Mouse (Mus musculus) neural tube, embryonic 11.5 days (tissue): ENCODE data around the gene R3hdm4. TPM values are rescaled to one million over a fixed set of nuclear protein-coding genes. Genes with fewer than 3 reads are reported as not detected.

Source experiments
- ATAC-seq: fragments of 200-750 bp; cut with Nextera tagmentation; 2 replicates; pipeline ENCODE4 v1.8.0; 2017; ENCODE audit warnings: moderate number of reproducible peaks, mild to moderate bottlenecking, moderate TSS enrichment, moderate library complexity; ENCODE audit not compliant: insufficient read depth, low FRiP score, low TSS enrichment
- DNase-seq: peaks from one replicate; pipeline ENCODE4 v3.0.0-alpha.2; 2015; ENCODE audit warnings: low spot score
- H3K27ac ChIP-seq: fragments of 300-500 bp; sonication (generic); 2 replicates; pipeline ENCODE4 v1.5.1; 2014; ENCODE audit warnings: low read depth, mild to moderate bottlenecking, low read length
- H3K27me3 ChIP-seq: fragments of 300-500 bp; sonication (generic); 2 replicates; pipeline ENCODE4 v1.6.1; 2014; ENCODE audit warnings: mild to moderate bottlenecking, low read length, mixed read lengths; ENCODE audit not compliant: control insufficient read depth, insufficient read depth
- H3K36me3 ChIP-seq: fragments of 300-500 bp; sonication (generic); 2 replicates; pipeline ENCODE4 v1.6.1; 2014; ENCODE audit warnings: mild to moderate bottlenecking, low read length, moderate library complexity, mixed read lengths; ENCODE audit not compliant: control insufficient read depth, insufficient read depth
- H3K4me1 ChIP-seq: fragments of 300-500 bp; sonication (generic); 2 replicates; pipeline ENCODE4 v1.6.1; 2014; ENCODE audit warnings: low read length, mixed read lengths; ENCODE audit not compliant: control insufficient read depth, insufficient read depth
- H3K4me2 ChIP-seq: fragments of 300-500 bp; sonication (generic); 2 replicates; pipeline ENCODE4 v1.6.1; 2014; ENCODE audit warnings: low read depth, mild to moderate bottlenecking, moderate library complexity
- H3K4me3 ChIP-seq: fragments of 300-500 bp; sonication (generic); 2 replicates; pipeline ENCODE4 v1.5.1; 2014; ENCODE audit warnings: low read depth, low read length
- H3K9ac ChIP-seq: fragments of 300-500 bp; sonication (generic); 2 replicates; pipeline ENCODE4 v1.6.1; 2014; ENCODE audit warnings: mild to moderate bottlenecking, low read length
- H3K9me3 ChIP-seq: fragments of 300-500 bp; sonication (generic); 2 replicates; pipeline ENCODE4 v1.6.1; 2016; ENCODE audit warnings: low read length; ENCODE audit not compliant: control insufficient read depth
- WGBS: fragments of 180-500 bp; shearing (Covaris S2); extraction: QIAGEN DNeasy Blood & Tissue Kit; methylation state at CpG from one replicate; pipeline ENCODE4 v1.1.7; 2014; 5-methylcytosine and 5-hydroxymethylcytosine counted together
- polyA plus RNA-seq: library from polyadenylated mRNA; unstranded; fragments of >200 nt; fragmentation: Nextera tagmentation; extraction: Ambion mirVana; gene quantifications from 2 replicates; pipeline ENCODE4 v1.2.1, GENCODE M21; 2014

Gene R3hdm4
- polyA plus RNA-seq, 1 experiment from 2014 or later, result 156 TPM

DNA sequence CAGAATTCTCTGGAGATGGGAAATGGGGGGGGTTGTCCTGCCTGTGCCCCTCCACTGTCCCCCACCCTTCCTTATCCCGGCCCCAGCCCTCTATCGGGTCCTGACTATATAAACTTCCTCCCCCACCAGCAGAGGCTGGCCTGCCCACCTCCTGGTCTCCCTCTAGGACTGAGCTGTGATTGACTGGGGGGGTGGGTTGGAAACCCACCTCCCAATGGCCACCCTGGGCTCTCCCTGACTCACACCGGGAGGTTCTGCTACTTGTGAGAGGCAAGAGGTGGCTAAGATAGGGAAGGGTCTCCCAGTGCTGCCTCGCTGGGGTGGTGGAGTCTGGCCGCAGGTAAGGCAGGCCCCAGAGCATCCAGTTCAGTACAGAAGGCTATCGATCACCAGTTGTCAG lies 26.5 kb upstream of the R3hdm4 start:
- ATAC-seq, result no peak
- H3K36me3 ChIP-seq, result peaks cover 14% of the 10 kb centered on the region
- no peak for DNase-seq
- no peak overlapping the region for H3K4me3 ChIP-seq
- no peak overlapping the region for H3K27ac ChIP-seq
- H3K27me3 ChIP-seq, result no peaks in the 10 kb centered on the region
- H3K9ac ChIP-seq, result no peak overlapping the region
- H3K9me3 ChIP-seq, result no peaks in the 10 kb centered on the region
- 61% methylated on average over 6 of the region's 6 CpGs for WGBS
- H3K4me1 ChIP-seq, result peaks cover 30% of the 10 kb centered on the region
- no peak overlapping the region for H3K4me2 ChIP-seq

DNA sequence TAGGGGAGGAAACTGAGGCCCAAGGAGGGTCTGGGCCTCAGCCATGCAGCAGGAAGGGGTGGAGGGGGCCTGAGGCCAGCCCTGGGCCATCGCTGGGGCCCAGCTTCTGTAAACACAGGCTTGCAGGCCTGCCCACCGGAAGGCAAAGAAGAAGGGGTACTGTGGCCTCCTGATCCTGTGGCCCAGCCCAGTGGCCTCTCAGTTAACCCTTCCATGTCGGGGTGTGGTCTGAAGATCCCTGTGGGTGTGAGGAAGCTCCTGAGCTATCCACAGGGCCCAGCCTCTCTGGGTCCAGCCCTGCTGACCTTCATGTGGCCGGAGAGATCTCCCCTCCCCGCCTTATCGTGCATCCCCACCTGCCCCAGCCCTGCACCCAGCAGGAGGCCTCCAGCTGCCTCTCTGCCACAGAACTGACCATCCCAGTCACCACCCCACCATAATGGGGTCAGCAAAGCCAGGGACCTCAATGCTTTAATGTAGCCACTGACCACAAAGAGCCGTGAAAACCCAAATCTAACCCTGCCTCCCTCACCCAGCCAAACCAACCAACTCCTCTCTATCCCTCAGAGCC lies 25.8 kb upstream of the R3hdm4 start:
- DNase-seq (no peak), ATAC-seq (peak; percentile 40)
- Histone ChIP-seq H3K4me3 (no peak overlapping the region), H3K4me2 (no peak overlapping the region), H3K9me3 (no peaks in the 10 kb centered on the region), H3K36me3 (peaks cover 16% of the 10 kb centered on the region), H3K9ac (0 out of 2 replicates have a peak overlapping the region, but pooled peaks have one; percentile 32), H3K27me3 (no peaks in the 10 kb centered on the region), H3K4me1 (peaks cover 30% of the 10 kb centered on the region), H3K27ac (peak overlapping the region; percentile 7; the same call in 1 of the 2 replicates)
- WGBS, result 15% methylated on average over 7 of the region's 7 CpGs

DNA sequence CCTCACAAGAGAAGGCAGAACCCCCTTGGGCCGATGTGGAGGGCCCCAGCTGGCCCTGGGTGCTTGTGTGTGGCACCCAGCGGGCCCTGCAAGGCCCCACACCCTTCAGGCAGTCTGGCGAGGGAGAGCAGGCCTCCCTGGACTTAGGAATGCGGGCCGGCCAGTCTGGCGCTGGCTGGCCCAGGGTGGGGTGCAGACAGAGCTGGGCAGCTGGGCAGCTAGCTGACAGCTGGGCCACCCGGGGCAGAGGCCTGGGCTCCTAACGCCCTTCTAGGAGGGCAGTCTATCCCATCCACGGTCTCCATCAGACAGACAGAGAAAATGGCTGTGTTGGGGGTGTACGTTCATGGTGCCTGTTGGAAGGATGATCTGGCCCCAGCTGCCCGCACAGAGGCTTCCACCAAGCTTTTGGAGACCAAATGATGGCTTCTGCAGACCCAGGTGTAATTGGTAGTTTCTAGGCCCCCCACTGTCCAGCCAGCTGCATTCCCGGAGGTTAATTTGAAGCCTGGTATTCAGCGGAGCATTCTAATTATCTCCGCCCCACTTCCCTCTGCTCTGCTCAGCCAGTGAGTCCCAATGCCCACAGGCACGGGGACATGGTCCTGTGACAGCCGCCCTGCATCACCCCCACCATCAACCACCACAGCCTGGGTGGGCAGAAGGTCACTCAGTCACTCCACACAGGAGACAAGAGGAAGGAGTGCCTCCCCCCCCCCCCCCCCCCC lies 24.7 kb upstream of the R3hdm4 start:
- DNase-seq, result peak; percentile 70
- Histone ChIP-seq H3K27ac (peak overlapping the region; percentile 64; the same call in 1 of the 2 replicates), H3K27me3 (no peaks in the 10 kb centered on the region), H3K4me3 (no peak overlapping the region), H3K4me2 (no peak overlapping the region), H3K4me1 (peaks cover 30% of the 10 kb centered on the region), H3K9me3 (no peaks in the 10 kb centered on the region), H3K9ac (peak overlapping the region; percentile 26; the same call in 1 of the 2 replicates), H3K36me3 (peaks cover 12% of the 10 kb centered on the region)
- WGBS, result 8% methylated on average over 16 of the region's 16 CpGs
- peak; percentile 78; the same call in 1 of the 2 replicates for ATAC-seq

DNA sequence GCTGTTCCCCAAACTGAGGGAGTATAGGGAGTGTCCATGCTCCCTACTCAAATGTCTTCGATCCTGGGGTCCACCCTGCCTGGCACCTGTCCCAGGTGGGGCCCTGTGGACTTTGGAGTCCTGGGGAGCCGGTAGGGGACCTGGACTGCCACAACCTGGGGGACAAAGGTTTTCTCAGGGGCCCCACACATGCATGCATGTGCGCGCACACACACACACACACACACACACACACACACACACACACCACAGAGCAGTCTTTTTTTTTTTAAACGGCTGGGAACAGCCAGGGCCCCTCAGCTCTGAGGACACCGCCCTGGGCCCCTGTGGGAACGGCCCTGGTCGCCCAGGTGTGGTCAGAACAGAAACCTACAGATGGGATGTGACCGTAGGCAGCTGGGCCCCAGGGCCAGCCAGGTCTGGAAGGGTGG lies 22.5 kb upstream of the R3hdm4 start:
- H3K36me3 ChIP-seq, result peaks cover 5% of the 10 kb centered on the region; the same call in 1 of the 2 replicates
- no peak for DNase-seq
- 69% methylated on average over 9 of the region's 9 CpGs for WGBS

DNA sequence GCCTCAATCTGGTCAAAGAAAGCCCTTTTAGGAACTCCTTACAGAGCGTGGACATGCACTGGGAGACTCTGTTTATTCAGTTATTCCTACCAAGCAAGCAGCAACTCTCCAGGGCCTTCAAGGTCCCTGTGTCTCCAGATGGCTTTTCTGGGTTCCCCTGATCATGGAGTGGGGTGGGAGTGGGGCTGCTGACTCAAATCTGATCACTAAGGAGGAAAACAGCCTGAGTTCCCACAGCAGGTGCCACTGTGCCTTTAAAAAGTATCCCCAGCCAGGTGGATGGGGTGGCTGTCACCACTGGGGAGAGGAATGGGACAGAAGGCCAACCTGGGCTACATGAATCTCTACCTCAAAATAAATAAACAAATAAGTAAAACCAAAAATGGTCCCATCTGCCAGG lies 22.0 kb upstream of the R3hdm4 start:
- no peak for DNase-seq
- H3K9me3 ChIP-seq, result no peaks in the 10 kb centered on the region
- H3K27me3 ChIP-seq, result no peaks in the 10 kb centered on the region
- H3K4me2 ChIP-seq, result no peak overlapping the region
- WGBS, result 96% methylated on average over 1 of the region's 1 CpGs
- ATAC-seq, result no peak
- H3K9ac ChIP-seq, result no peak overlapping the region
- H3K27ac ChIP-seq, result no peak overlapping the region
- 0 out of 2 replicates have a peak, but pooled peaks cover 2% of the 10 kb centered on the region for H3K36me3 ChIP-seq
- H3K4me3 ChIP-seq, result no peak overlapping the region
- H3K4me1 ChIP-seq, result peaks cover 33% of the 10 kb centered on the region

More for the DNA sequence above, 22.5 kb upstream of the R3hdm4 start:
- Histone ChIP-seq H3K9ac (no peak overlapping the region), H3K9me3 (no peaks in the 10 kb centered on the region), H3K27me3 (no peaks in the 10 kb centered on the region), H3K4me1 (peaks cover 30% of the 10 kb centered on the region), H3K4me2 (no peak overlapping the region), H3K27ac (no peak overlapping the region), H3K4me3 (no peak overlapping the region)
- no peak for ATAC-seq

DNA sequence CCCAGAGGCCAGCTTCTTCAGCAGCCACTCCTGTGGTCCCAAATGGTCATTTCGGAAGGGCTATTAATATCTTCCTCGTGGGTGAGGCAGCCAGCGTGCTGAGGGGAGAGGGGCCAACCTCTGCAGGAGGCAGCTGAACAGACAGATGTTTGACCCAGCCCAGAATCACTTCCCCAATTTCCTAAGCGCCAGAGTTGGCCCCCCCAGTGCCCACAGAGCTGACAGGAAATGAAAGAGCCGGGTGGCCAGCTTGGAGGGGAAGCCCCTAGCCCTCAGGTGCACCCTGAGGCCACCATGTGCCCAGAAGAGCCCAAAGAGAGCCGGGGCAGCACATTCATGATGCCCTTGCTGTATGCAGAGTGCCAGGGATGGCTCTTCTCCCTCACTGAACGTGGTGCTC lies 19.7 kb upstream of the R3hdm4 start:
- DNase-seq (no peak), ATAC-seq (no peak)
- Histone ChIP-seq H3K4me3 (no peak overlapping the region), H3K4me1 (peaks cover 19% of the 10 kb centered on the region), H3K27ac (no peak overlapping the region), H3K9me3 (no peaks in the 10 kb centered on the region), H3K4me2 (no peak overlapping the region), H3K36me3 (0 out of 2 replicates have a peak, but pooled peaks cover 2% of the 10 kb centered on the region), H3K9ac (no peak overlapping the region), H3K27me3 (no peaks in the 10 kb centered on the region)
- 58% methylated on average over 7 of the region's 7 CpGs for WGBS

DNA sequence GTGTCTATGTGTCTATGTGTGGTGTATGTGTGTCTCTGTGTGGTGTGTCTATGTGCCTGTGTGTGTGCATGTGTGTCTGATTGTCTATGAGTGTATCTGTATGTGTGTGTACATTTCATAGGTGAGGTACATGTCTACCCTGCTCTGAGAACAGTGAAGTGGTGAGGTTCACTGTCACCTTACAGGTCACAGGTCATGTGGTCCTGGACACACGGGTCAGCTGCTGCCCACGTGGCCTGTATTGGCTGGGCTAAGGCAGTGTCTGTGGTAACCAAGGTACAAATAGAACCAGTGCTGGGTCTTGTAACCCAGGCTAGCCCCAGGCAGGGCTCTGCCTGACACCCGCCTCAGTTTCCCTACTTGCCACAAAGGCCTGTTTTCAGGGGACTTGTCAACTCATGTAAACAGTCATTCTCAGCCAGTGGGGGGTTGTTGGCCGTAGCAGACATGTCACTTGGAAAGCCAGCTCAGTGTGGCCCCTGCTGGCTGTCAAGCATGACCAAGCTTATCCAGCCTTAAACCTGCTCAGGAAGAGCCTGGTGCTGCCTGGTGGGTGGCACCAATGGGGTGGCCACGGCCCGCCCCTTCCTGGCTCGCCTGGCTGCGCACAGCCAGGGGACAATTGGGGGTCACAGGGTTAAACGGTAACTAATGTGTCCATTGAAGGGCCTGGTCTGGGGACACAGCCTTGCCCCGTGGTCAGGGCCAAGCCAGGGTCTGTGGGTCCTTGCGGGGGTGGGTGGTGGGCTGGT lies 16.9 kb upstream of the R3hdm4 start:
- Histone ChIP-seq H3K36me3 (0 out of 2 replicates have a peak, but pooled peaks cover 2% of the 10 kb centered on the region), H3K27me3 (no peaks in the 10 kb centered on the region), H3K27ac (no peak overlapping the region), H3K4me1 (peaks cover 11% of the 10 kb centered on the region), H3K9ac (no peak overlapping the region), H3K4me2 (no peak overlapping the region), H3K4me3 (no peak overlapping the region), H3K9me3 (no peaks in the 10 kb centered on the region)
- ATAC-seq (no peak), DNase-seq (no peak)
- WGBS, result 46% methylated on average over 11 of the region's 11 CpGs

DNA sequence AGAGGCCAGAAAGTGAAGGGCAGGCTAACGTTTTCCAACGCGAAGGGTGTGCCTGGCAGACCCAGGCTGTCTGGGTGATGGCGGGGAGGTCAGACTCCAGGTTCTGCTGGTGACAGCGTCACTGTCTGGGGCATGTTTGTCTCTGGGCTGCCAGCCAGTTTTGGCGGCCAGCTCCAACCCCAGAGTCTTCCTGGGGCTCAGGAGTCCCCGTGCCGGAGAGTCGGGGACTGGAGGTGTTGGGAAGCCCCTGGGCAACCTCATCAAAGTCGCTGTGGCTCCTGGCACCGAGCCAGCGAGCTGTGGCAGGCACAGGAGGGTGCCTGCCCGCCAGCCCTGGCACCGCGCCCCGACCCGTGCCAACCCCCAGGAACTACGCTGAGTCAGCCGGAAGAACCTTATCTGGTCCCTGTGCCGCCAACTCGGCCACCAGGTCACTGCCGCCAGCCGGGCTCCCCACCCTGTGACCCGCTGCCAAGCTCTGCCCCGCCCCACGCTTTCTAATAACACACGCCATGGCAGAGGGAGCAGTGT lies 16.0 kb upstream of the R3hdm4 start:
- Histone ChIP-seq H3K9ac (no peak overlapping the region), H3K36me3 (peaks cover 3% of the 10 kb centered on the region; the same call in 1 of the 2 replicates), H3K27me3 (no peaks in the 10 kb centered on the region), H3K27ac (no peak overlapping the region), H3K9me3 (no peaks in the 10 kb centered on the region), H3K4me1 (peaks cover 19% of the 10 kb centered on the region), H3K4me2 (no peak overlapping the region), H3K4me3 (no peak overlapping the region)
- no peak for ATAC-seq
- 84% methylated on average over 27 of the region's 27 CpGs for WGBS
- no peak for DNase-seq
